Mouse (Mus musculus): ENCODE measurements around the gene Stard13. TPM values are rescaled to one million over a fixed set of nuclear protein-coding genes. Genes with fewer than 3 reads are reported as not detected.

The Stard13 gene
- polyA plus RNA-seq, 1 experiment from 2014 or later, result 19.1 TPM

DNA sequence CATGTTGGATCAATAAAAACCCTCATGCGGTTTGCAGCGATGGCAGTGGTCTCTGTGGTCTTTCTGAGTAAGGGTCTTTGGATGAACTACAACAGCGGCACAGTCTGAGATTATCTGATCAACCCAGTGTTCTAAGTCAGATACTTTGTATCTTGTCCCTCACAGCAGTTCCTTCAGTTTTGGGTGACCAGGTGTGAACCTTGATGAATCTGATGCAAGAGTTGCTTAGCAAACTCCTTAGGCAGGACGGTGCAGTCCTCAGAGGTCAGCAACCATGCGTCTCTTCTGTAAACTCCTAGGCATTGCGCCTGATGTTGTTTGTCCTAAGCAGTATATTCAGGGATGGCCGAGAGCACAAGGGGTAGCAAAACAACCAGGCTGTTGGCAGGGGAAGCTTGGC lies 232.5 kb downstream of the Stard13 start:
- TF ChIP-seq CTCF (IDR thresholded peaks at IDR 0.05) (no peak), EP300 (IDR thresholded peaks at IDR 0.05) (no peak)
- Histone ChIP-seq H3K27me3 (replicated peaks; ENCODE audit: insufficient read depth, low read length) (no peaks in the 10 kb centered on the region), H3K9ac (replicated peaks; ENCODE audit: low read depth) (no peak overlapping the region), H3K4me3 (ENCODE audit: low read depth, low read length) (no peak overlapping the region), H3K36me3 (ENCODE audit: insufficient read depth, low read length) (no peaks in the 10 kb centered on the region), H3K4me1 (ENCODE audit: insufficient read depth, low read depth, low read length) (no peaks in the 10 kb centered on the region), H3K27ac (ENCODE audit: low read length) (no peak overlapping the region), H3K9me3 (ENCODE audit: low read length) (no peaks in the 10 kb centered on the region), H3K4me2 (replicated peaks; ENCODE audit: low read depth, low read length) (no peak overlapping the region)
- no peak for DNase-seq (ENCODE audit: low spot score)
- 80% methylated on average over 7 of the region's 7 CpGs for WGBS
- ATAC-seq, result no peak

DNA sequence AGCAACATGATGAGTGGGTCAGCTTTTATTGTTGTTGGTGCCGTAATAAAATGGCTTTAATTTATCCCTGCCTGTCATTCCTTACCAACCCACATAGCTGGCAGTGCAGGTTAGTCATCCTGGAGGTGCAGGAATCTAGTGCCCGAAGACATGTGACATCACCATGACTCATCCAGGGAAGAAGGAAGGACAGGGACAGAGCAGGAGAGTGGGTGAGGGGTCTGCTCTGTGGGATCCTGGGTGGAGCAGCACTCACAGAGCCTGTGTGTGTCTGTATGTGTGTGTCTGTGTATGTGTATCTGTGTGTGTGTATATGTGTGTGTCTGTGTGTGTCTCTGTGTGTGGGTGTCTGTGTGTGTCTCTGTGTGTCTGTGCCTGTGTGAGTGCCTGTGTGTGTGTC lies 237.1 kb downstream of the Stard13 start:
- TF ChIP-seq EP300 (IDR thresholded peaks at IDR 0.05) (no peak), CTCF (IDR thresholded peaks at IDR 0.05) (no peak)
- DNase-seq (ENCODE audit: low spot score) (no peak), ATAC-seq (no peak)
- Histone ChIP-seq H3K36me3 (ENCODE audit: insufficient read depth, low read length) (no peaks in the 10 kb centered on the region), H3K4me1 (ENCODE audit: insufficient read depth, low read depth, low read length) (no peaks in the 10 kb centered on the region), H3K27ac (ENCODE audit: low read length) (no peak overlapping the region), H3K27me3 (replicated peaks; ENCODE audit: insufficient read depth, low read length) (no peaks in the 10 kb centered on the region), H3K9ac (replicated peaks; ENCODE audit: low read depth) (no peak overlapping the region), H3K4me2 (replicated peaks; ENCODE audit: low read depth, low read length) (no peak overlapping the region), H3K9me3 (ENCODE audit: low read length) (no peaks in the 10 kb centered on the region), H3K4me3 (ENCODE audit: low read depth, low read length) (no peak overlapping the region)
- 80% methylated on average over 2 of the region's 2 CpGs for WGBS

DNA sequence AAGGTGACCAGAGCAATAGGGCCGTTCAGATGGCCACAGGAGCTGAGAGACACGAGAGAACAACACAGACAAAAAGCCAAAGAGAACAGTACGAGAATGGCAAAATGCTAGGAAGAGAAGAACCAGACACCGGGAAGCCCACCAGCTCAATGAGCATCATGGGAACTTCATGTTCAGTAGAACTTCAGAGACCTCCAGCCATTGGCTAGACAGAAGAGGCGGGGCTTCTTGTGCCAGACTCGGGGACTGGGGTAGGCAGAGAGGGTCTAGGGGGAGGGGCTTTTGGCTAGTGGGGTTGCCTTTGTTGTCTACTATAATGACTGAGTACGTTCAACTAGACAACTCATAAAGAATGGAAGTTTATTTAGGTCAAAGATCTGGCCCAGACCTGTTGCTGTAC lies 239.5 kb downstream of the Stard13 start:
- Histone ChIP-seq H3K36me3 (ENCODE audit: insufficient read depth, low read length) (no peaks in the 10 kb centered on the region), H3K4me1 (ENCODE audit: insufficient read depth, low read depth, low read length) (no peaks in the 10 kb centered on the region), H3K9me3 (ENCODE audit: low read length) (no peaks in the 10 kb centered on the region), H3K4me2 (replicated peaks; ENCODE audit: low read depth, low read length) (no peak overlapping the region), H3K27me3 (replicated peaks; ENCODE audit: insufficient read depth, low read length) (no peaks in the 10 kb centered on the region), H3K9ac (replicated peaks; ENCODE audit: low read depth) (no peak overlapping the region), H3K4me3 (ENCODE audit: low read depth, low read length) (no peak overlapping the region), H3K27ac (ENCODE audit: low read length) (no peak overlapping the region)
- WGBS, result 87% methylated on average over 6 of the region's 7 CpGs
- ATAC-seq (no peak), DNase-seq (ENCODE audit: low spot score) (no peak)
- no peak for TF ChIP-seq EP300 (IDR thresholded peaks at IDR 0.05)
- TF ChIP-seq CTCF (IDR thresholded peaks at IDR 0.05), result no peak

Other genes with a start within 250 kb of the Stard13 start
- 0.66 TPM in 1 of 2 replicates, not detected in the other for gene Gm42906, start 194.3 kb upstream of the Stard13 start, polyA plus RNA-seq (2015; fragmentation: Nextera tagmentation; extraction: Ambion mirVana)